Mouse (Mus musculus): Measurements from ENCODE around the gene A530016L24Rik. TPM values are rescaled to one million over a fixed set of nuclear protein-coding genes. Genes with fewer than 3 reads are reported as not detected.

The A530016L24Rik gene
- total RNA-seq, 2 experiments from 2014 or later = 25.0 to 131 TPM

DNA sequence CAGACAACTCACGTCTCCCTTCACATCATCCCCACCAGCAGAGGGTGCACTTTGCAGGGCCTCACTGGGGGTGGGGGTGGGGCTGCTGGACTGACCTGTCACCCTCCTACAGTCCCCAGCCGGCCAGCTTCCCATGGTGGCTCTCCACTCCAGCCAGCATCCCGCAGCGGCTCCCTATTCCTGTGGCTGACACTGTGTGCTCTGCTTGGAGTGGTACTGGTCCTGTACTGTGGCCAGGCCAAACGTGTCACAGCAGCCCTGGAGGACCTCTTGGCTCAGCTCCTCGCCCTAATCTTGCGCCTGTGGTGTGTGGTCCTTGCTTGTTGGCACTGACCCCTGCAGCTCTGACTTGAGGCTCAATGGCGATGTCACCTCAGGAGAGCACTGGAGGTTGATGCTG is 8.5 kb downstream of the A530016L24Rik start:
- DNase-seq (ENCODE audit: low spot score in 2 of 2) = no peak

- DNase-seq (ENCODE audit: low spot score in 2 of 2) = no peak
Measured at GRCm38 (mm10) chr12:112498683-112499082, 9.4 kb downstream of the A530016L24Rik start.

- DNase-seq (ENCODE audit: low spot score in 2 of 2) = no peak
Measured at GRCm38 (mm10) chr12:112503003-112503771, 13.9 kb downstream of the A530016L24Rik start.

- DNase-seq (ENCODE audit: low spot score in 2 of 2) = no peak
Measured at GRCm38 (mm10) chr12:112506267-112506666, 17.0 kb downstream of the A530016L24Rik start.

DNA sequence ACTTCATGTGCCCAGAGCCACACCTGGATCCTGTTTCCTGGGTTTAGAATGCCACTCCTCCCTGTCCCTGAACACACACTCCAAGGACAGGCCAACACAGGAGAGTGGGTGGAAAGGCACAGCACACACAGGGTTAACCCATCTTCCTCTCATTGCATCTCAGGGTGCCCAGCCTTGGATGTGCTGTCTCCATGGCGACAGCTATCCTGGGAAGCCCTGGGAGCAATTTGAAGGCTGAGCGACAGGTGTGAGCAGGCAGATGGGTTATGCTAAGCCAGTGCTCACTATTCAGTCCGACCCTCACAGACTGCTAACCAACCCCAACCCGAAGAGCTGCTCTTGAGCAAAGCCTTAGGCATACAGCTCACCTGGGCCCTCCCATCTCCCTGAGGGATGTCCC is 18.0 kb downstream of the A530016L24Rik start:
- no peak for DNase-seq (ENCODE audit: low spot score in 2 of 2)

DNA sequence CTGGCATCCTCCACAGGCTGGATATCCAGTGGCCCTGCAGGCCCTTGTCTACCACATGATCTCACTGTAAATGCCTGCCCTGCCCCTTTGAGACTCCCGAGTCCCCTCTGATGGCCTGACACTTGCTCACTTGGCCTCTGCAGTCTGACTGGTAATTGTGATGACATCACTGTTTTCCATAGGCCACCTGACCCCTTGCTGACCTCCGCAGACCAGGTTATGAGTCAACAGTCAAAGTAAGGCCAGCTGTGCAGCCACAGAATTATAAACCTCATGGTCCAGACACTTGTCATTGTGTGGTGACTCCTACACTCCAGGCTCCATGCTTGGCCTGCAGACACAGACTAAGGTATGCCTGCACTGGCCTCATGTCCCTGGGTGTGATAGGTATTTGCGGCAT is 18.7 kb downstream of the A530016L24Rik start:
- DNase-seq (ENCODE audit: low spot score in 2 of 2) = no peak

- no peak for DNase-seq (ENCODE audit: low spot score in 2 of 2)
Measured at GRCm38 (mm10) chr12:112510365-112510732, 21.1 kb downstream of the A530016L24Rik start.

GRCm38 (mm10) chr12:112510733-112511372 is 21.6 kb downstream of the A530016L24Rik start:
- peak in 1 of 2 experiments; percentile 55 for DNase-seq (ENCODE audit: low spot score in 2 of 2)

GRCm38 (mm10) chr12:112514897-112515296 is 25.6 kb downstream of the A530016L24Rik start:
- DNase-seq (ENCODE audit: low spot score in 2 of 2) = no peak

DNA sequence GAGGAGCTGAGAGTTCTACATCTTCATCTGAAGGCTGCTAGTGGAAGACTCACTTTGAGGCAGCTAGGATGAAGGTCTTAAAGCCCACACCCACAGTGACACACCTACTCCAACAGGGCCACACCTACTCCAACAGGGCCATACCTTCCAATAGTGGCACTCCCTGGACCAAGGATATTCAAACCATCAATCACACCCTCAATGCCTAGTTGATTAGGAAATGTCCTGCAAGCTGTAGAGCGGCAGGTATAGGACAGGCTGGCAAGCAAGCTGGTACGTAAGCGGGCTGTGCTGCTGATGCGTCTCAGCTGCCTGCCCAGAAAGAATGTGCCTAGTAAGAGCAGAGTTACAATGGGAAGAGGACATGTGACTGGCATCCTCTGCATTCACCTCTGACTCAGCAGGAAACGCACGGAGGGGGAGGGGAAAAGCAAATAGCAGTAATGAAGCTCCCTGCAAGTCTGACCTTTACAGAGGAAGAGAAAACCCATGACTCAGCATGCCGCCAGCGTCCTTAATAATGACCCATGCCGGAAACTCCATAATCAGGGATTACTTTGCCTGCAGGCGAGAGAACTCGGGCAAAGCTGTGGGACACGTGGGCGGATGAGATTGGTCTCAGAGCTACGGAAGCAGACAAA is 27.6 kb downstream of the A530016L24Rik start, which contains the start of gene Tmem179:
Tmem179 (minus strand) TSS at position 51 of the 641 bp plus-strand sequence.
- peak; percentile 62 to 67 for DNase-seq (ENCODE audit: low spot score in 2 of 2)

GRCm38 (mm10) chr12:112518105-112518504 is 28.9 kb downstream of the A530016L24Rik start:
- DNase-seq (ENCODE audit: low spot score in 2 of 2) = no peak

DNA sequence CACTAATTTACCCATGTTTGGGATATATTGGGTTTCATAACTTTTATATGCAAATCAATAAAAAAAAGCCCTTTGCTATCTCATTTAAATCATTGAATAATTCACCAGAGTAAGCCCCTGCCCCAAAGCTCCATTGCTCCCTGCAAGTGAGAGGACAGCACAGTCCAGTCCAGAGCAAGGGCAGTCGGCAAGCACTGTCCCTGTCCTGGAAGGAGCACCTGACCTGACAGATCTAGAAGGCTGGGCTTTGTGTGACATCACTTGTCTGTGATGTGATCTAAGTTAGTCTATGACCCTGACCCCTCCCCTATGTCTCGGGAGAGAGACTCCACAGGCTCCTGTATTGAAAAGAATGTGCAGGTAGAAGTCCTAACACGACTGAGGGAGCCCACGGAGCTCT is 44.5 kb downstream of the A530016L24Rik start:
- no peak for DNase-seq (ENCODE audit: low spot score in 2 of 2)

- DNase-seq (ENCODE audit: low spot score in 2 of 2) = no peak
Measured at GRCm38 (mm10) chr12:112537233-112537632, 48.0 kb downstream of the A530016L24Rik start.

DNA sequence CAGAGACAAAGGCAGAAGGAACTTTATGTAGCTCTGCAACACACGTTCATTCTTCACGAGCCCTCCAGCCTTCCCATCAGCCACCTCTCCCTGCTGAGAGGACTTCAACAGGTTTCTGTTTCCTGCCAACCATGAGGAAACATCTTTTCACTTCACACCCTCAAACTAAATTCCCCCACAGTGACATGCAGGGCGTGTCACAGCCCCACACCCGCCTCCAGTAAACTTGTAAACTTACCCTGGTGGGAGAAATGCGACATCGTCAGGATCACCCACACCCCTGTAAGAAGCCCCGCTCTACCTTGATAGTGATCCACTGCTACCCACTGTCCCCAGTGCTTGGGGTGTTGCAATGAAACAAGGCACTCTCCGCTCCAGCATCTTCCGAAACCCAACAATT is 49.1 kb downstream of the A530016L24Rik start:
- no peak for DNase-seq (ENCODE audit: low spot score in 2 of 2)

DNA sequence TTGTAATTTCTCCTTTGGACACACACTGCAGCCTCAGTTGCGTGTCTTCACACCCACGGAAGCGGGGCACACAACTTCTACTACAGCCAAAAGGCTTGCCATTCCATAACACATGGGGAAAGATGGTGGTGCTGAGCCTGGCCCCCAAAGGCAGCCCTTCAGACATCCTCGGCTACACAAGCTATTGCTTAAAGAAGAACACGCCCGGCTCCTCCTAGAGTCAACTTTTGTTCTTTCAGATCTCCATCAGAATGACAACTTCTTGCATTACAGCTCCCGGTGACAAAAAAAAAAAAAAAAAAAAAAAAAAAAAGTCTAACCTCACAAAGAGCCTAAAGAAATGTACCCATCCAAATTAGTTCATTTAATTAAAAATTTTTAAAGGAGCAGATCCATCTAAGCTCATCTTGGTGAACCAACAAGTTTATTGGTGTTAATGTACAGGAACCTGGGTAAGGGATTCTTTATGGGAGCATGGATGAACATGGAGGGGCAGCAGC is 50.3 kb downstream of the A530016L24Rik start:
- DNase-seq (ENCODE audit: low spot score in 2 of 2) = no peak

- no peak for DNase-seq (ENCODE audit: low spot score in 2 of 2)
Measured at GRCm38 (mm10) chr12:112540321-112540720, 51.1 kb downstream of the A530016L24Rik start.

DNA sequence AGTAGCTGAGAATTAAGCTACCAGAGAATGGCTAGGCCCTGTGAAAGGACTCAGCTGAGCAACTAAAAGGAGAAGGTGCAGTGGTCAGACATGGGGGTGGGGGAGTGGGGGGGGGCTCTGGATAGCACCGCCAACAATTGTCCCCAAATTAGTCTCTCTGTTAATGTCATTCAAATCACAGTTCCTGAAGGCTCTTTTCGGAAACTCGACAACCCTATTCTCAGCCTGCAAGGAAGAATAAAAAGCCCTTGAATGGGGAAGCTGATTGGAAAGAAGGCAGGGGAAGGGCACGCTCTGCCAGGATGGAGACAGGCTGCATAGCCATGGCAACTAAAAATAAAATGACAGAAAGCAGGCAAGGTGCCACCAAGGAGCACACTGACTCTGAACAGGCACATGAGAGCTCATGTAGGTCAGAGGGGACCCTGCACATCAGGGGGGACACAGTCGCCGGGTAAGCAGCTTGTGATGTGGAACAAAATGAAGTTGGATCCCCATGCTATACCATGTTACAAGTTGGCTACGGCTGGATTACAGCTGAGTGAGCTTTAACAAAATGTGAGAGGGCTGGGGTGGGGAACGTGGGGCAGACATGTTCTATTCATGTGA is 52.3 kb downstream of the A530016L24Rik start:
- no peak for DNase-seq (ENCODE audit: low spot score in 2 of 2)

- no peak for DNase-seq (ENCODE audit: low spot score in 2 of 2)
Measured at GRCm38 (mm10) chr12:112542257-112542919, 53.1 kb downstream of the A530016L24Rik start.

DNA sequence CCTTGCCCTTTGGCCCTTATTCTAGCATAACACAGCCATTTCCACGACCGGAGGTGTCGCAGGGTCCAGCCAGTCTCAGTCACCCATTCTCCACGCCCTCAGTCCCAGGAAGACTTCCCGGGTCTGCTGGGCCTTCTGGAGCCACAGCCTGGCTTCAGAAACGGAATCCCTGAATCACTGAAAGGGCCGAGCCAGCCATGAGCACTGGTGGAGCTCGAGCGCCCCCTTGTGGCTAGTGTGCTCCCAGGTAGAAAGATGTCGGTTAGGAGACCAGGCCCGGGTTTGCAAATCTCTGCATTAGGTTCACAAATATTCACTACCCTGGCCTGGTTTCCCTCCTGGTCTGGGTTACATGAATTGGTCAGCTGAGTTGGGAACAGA is 53.7 kb downstream of the A530016L24Rik start:
- DNase-seq (ENCODE audit: low spot score in 2 of 2) = peak; percentile 94 to 96

GRCm38 (mm10) chr12:112543941-112544340 is 54.7 kb downstream of the A530016L24Rik start:
- DNase-seq (ENCODE audit: low spot score in 2 of 2) = no peak
